Comparison of ENCODE assay signal across 8 mouse cellular contexts in genomic region chr1:134816617-134817016, GRCm38 (mm10).
DNase-seq lines count a peak whose midpoint lies in the region; ATAC-seq lines count a peak whose summit lies in the region.

No protein-coding gene starts in this region.

- no peak for DNase-seq in midbrain, embryonic 10.5 days (ENCODE audit: low spot score)
- DNase-seq in ovary, postnatal 36 days (ENCODE audit: low spot score): peak; percentile 60
- no peak for DNase-seq in right cerebral cortex, postnatal 14 days
- DNase-seq in left cerebral cortex, adult 9 months (ENCODE audit: low spot score in 2 of 2): no peak

- no peaks in the 10 kb centered on the region for H3K36me3 ChIP-seq in midbrain, embryonic 13.5 days
- 0 out of 2 replicates have a peak, but pooled peaks cover 3% of the 10 kb centered on the region for H3K36me3 ChIP-seq in midbrain, embryonic 10.5 days
- no peaks in the 10 kb centered on the region for H3K36me3 ChIP-seq in embryonic facial prominence, embryonic 13.5 days
- peaks cover 7% of the 10 kb centered on the region; the same call in 1 of the 2 replicates for H3K36me3 ChIP-seq in heart, embryonic 16.5 days (ENCODE audit: control insufficient read depth, insufficient read depth)
- H3K36me3 ChIP-seq in liver, embryonic 12.5 days: 0 out of 2 replicates have a peak, but pooled peaks cover 3% of the 10 kb centered on the region

- no peak for ATAC-seq in midbrain, embryonic 13.5 days
- peak; percentile 84 for ATAC-seq in embryonic facial prominence, embryonic 13.5 days (ENCODE audit: insufficient number of reproducible peaks, insufficient read depth, low FRiP score, low TSS enrichment, low read depth)
- peak; percentile 97 for ATAC-seq in heart, embryonic 16.5 days (replicated peaks; ENCODE audit: extremely low read depth, insufficient read depth, low FRiP score)
- peak; percentile 59 for ATAC-seq in liver, embryonic 12.5 days

- 82% methylated on average over 6 of the region's 6 CpGs for WGBS in midbrain, embryonic 13.5 days
- 80% methylated on average over 6 of the region's 6 CpGs for WGBS in midbrain, embryonic 10.5 days
- WGBS in embryonic facial prominence, embryonic 13.5 days: 24% methylated on average over 6 of the region's 6 CpGs
- WGBS in heart, embryonic 16.5 days: 16% methylated on average over 6 of the region's 6 CpGs
- 60% methylated on average over 6 of the region's 6 CpGs for WGBS in liver, embryonic 12.5 days (ENCODE audit: insufficient replicate concordance)

- no peaks in the 10 kb centered on the region for H3K27me3 ChIP-seq in midbrain, embryonic 13.5 days
- no peaks in the 10 kb centered on the region for H3K27me3 ChIP-seq in midbrain, embryonic 10.5 days (ENCODE audit: low read depth, poor library complexity, severe bottlenecking)
- H3K27me3 ChIP-seq in embryonic facial prominence, embryonic 13.5 days: no peaks in the 10 kb centered on the region
- H3K27me3 ChIP-seq in heart, embryonic 16.5 days (ENCODE audit: control insufficient read depth, insufficient read depth, low read length): no peaks in the 10 kb centered on the region
- no peaks in the 10 kb centered on the region for H3K27me3 ChIP-seq in liver, embryonic 12.5 days (replicated peaks)

- no peak overlapping the region for H3K4me3 ChIP-seq in midbrain, embryonic 13.5 days (replicated peaks)
- H3K4me3 ChIP-seq in midbrain, embryonic 10.5 days: no peak overlapping the region
- H3K4me3 ChIP-seq in embryonic facial prominence, embryonic 13.5 days: no peak overlapping the region
- H3K4me3 ChIP-seq in heart, embryonic 16.5 days (ENCODE audit: low read length): no peak overlapping the region
- H3K4me3 ChIP-seq in liver, embryonic 12.5 days: no peak overlapping the region

- 0 out of 2 replicates have a peak overlapping the region, but pooled peaks have one; percentile 9 for H3K27ac ChIP-seq in midbrain, embryonic 13.5 days
- no peak overlapping the region for H3K27ac ChIP-seq in midbrain, embryonic 10.5 days (replicated peaks)
- peak overlapping the region; percentile 82 for H3K27ac ChIP-seq in embryonic facial prominence, embryonic 13.5 days
- peak overlapping the region; percentile 85 for H3K27ac ChIP-seq in heart, embryonic 16.5 days (ENCODE audit: low read length)
- H3K27ac ChIP-seq in liver, embryonic 12.5 days: no peak overlapping the region

- H3K4me1 ChIP-seq in midbrain, embryonic 13.5 days (replicated peaks): no peaks in the 10 kb centered on the region
- H3K4me1 ChIP-seq in midbrain, embryonic 10.5 days: 0 out of 2 replicates have a peak, but pooled peaks cover 3% of the 10 kb centered on the region
- peaks cover 30% of the 10 kb centered on the region for H3K4me1 ChIP-seq in embryonic facial prominence, embryonic 13.5 days
- H3K4me1 ChIP-seq in heart, embryonic 16.5 days (ENCODE audit: control insufficient read depth, insufficient read depth, low read length): peaks cover 39% of the 10 kb centered on the region
- peaks cover 30% of the 10 kb centered on the region for H3K4me1 ChIP-seq in liver, embryonic 12.5 days

- no peak overlapping the region for H3K4me2 ChIP-seq in midbrain, embryonic 13.5 days (replicated peaks)
- peak overlapping the region; percentile 2; the same call in 1 of the 2 replicates for H3K4me2 ChIP-seq in embryonic facial prominence, embryonic 13.5 days
- 0 out of 2 replicates have a peak overlapping the region, but pooled peaks have one; percentile 22 for H3K4me2 ChIP-seq in heart, embryonic 16.5 days (ENCODE audit: low read depth, low read length)
- peak overlapping the region; percentile 9; the same call in 1 of the 2 replicates for H3K4me2 ChIP-seq in liver, embryonic 12.5 days

- no peaks in the 10 kb centered on the region for H3K9me3 ChIP-seq in midbrain, embryonic 13.5 days
- no peaks in the 10 kb centered on the region for H3K9me3 ChIP-seq in midbrain, embryonic 10.5 days (replicated peaks)
- H3K9me3 ChIP-seq in embryonic facial prominence, embryonic 13.5 days: no peaks in the 10 kb centered on the region
- no peaks in the 10 kb centered on the region for H3K9me3 ChIP-seq in heart, embryonic 16.5 days (replicated peaks; ENCODE audit: control insufficient read depth, low read length)
- no peaks in the 10 kb centered on the region for H3K9me3 ChIP-seq in liver, embryonic 12.5 days (replicated peaks)

- H3K9ac ChIP-seq in midbrain, embryonic 13.5 days (replicated peaks): no peak overlapping the region
- no peak overlapping the region for H3K9ac ChIP-seq in embryonic facial prominence, embryonic 13.5 days
- no peak overlapping the region for H3K9ac ChIP-seq in heart, embryonic 16.5 days (ENCODE audit: low read length)
- no peak overlapping the region for H3K9ac ChIP-seq in liver, embryonic 12.5 days

Comparison
In these comparisons a context has a peak if more than half of its experiments do, and no peak if none do; other contexts are left out.
1. H3K27ac ChIP-seq: peak in midbrain, embryonic 13.5 days (single experiment), embryonic facial prominence, embryonic 13.5 days (single experiment) and heart, embryonic 16.5 days (single experiment); none in midbrain, embryonic 10.5 days (single experiment) and liver, embryonic 12.5 days (single experiment).